Comparison of ENCODE assay signal across 8 mouse cellular contexts in the genomic region with DNA sequence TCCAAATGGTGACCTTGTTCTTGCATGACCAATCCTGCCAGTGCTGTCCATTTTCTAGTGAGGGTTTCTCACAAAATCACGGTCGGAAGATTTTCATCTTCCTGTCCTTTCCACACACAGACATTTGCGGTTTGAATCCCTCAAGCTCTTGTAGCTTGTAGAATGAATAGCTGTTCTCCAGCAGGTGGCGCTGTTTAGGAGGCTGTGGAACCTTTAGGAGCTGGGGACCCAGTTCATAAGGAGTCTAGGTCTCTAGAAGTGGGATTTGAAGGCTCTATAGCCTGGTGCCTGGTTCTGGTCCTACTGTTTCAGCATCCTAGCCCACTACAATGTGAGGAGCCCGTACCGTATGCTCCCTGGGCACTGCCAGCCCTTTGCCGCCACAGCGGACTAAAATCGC.
DNase-seq lines count a peak whose midpoint lies in the region; ATAC-seq and TF ChIP-seq lines count a peak whose summit lies in the region.

No protein-coding gene starts in this region.

- TF ChIP-seq CTCF in heart, adult 2 months (IDR thresholded peaks at IDR 0.05): peak; percentile 75

- H3K36me3 ChIP-seq in heart, adult 2 months (ENCODE audit: control insufficient read depth, insufficient read depth, low read length): no peaks in the 10 kb centered on the region
- H3K36me3 ChIP-seq in forebrain, embryonic 15.5 days: no peaks in the 10 kb centered on the region

- H3K4me3 ChIP-seq in heart, adult 2 months: no peak overlapping the region
- no peak overlapping the region for H3K4me3 ChIP-seq in forebrain, embryonic 15.5 days

- H3K27me3 ChIP-seq in heart, adult 2 months (ENCODE audit: control insufficient read depth, insufficient read depth, low read length): no peaks in the 10 kb centered on the region; the same call in 1 of the 2 replicates
- H3K27me3 ChIP-seq in forebrain, embryonic 15.5 days: no peaks in the 10 kb centered on the region

- no peak for TF ChIP-seq POLR2A in heart, adult 2 months (IDR thresholded peaks at IDR 0.05; ENCODE audit: insufficient read depth, low read depth, low read length)

- H3K9me3 ChIP-seq in forebrain, embryonic 15.5 days: no peaks in the 10 kb centered on the region

- WGBS in heart, adult 2 months: 56% methylated on average over 9 of the region's 9 CpGs
- 61% methylated on average over 9 of the region's 9 CpGs for WGBS in forebrain, embryonic 15.5 days

- no peak for DNase-seq in heart, adult 2 months
- no peak for DNase-seq in heart, postnatal 25 days (ENCODE audit: low spot score)
- peak; percentile 71 for DNase-seq in CD4-positive helper T cell, adult 2 months (ENCODE audit: low read depth, low spot score)
- peak; percentile 62 for DNase-seq in adrenal gland, postnatal 10 days
- peak; percentile 49 to 71 for DNase-seq in layer of hippocampus, postnatal 14 days (ENCODE audit: low spot score in 2 of 2)
- peak; percentile 82 for DNase-seq in retina, embryonic 14.5 days (ENCODE audit: low spot score)

- intact Hi-C loops in heart, adult 2 months (cut with DNase I): no loop called here
- intact Hi-C loops in heart, postnatal 25 days (cut with DNase I): loop anchor here (1.0 kb wide), 1 partner anchor 577 kb away; no protein-coding TSS in a partner anchor

- ATAC-seq in forebrain, embryonic 15.5 days (replicated peaks): peak; percentile 44; the same call in 1 of the 2 replicates
- ATAC-seq in megakaryocyte-erythroid progenitor cell, adult 5-6 weeks (replicated peaks; ENCODE audit: low FRiP score, low TSS enrichment, poor library complexity, severe bottlenecking): no peak

- no peak overlapping the region for H3K4me2 ChIP-seq in forebrain, embryonic 15.5 days (replicated peaks)

- no peak overlapping the region for H3K9ac ChIP-seq in heart, adult 2 months (ENCODE audit: low read depth, low read length)
- H3K9ac ChIP-seq in forebrain, embryonic 15.5 days (replicated peaks): no peak overlapping the region

- H3K79me2 ChIP-seq in heart, adult 2 months (replicated peaks; ENCODE audit: control insufficient read depth, insufficient read depth, low read length): no peaks in the 10 kb centered on the region

- TF ChIP-seq EP300 in heart, adult 2 months (IDR thresholded peaks at IDR 0.05; ENCODE audit: insufficient read depth, low read depth, low read length): no peak

- H3K27ac ChIP-seq in heart, adult 2 months: no peak overlapping the region
- H3K27ac ChIP-seq in forebrain, embryonic 15.5 days (replicated peaks): no peak overlapping the region

- no peaks in the 10 kb centered on the region for H3K4me1 ChIP-seq in heart, adult 2 months (ENCODE audit: control insufficient read depth, insufficient read depth, low read length)
- H3K4me1 ChIP-seq in forebrain, embryonic 15.5 days: 0 out of 2 replicates have a peak, but pooled peaks cover 3% of the 10 kb centered on the region

Comparison
In these comparisons a context has a peak if more than half of its experiments do, and no peak if none do; other contexts are left out.
1. DNase-seq: peak in CD4-positive helper T cell, adult 2 months (single experiment), adrenal gland, postnatal 10 days (single experiment), layer of hippocampus, postnatal 14 days (2 of 2) and retina, embryonic 14.5 days (single experiment); none in heart, adult 2 months (0 of 2) and heart, postnatal 25 days (single experiment).